Mouse (Mus musculus): ENCODE results near the gene Hnrnpa2b1. TPM values are rescaled to one million over a fixed set of nuclear protein-coding genes. Genes with fewer than 3 reads are reported as not detected.
A peak's percentile ranks its signal among the peaks of the same experiment; 100 is the strongest.

Hnrnpa2b1 gene
- 2,304 and 2,598 TPM in 2 replicates for polyA plus RNA-seq (2016; fragmentation: Nextera tagmentation; extraction: Ambion mirVana)

DNA sequence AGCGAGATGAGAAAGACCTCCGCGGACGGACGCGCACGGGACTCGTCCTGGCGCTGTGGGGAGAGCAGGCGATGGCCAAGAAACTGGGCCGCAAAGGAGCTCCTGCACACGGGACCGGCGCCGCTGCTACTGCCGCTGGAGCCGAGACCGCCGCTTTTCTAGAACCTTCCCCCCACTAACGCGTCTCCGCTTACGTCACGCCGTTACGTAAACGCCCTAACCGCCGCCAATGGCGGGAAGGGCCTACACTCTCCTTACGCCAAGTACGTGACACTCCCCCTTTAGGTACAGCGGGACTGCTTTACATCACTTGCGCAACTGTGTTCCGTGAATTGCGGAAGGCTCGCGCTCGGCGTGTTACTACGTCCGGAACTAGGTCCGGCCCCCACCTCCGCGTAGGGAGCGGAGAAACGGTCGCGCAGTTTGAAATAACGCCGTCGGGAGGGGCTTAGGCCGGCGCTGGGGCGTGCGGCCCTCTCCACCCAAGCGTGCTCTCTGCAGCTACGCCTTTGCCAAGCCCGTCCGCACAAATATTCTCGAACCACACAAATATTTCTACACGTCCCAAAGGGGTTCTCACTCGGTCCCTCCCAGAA, at the start of gene Hnrnpa2b1:
TSS of gene Hnrnpa2b1 (minus strand) at position 180 of the 596 bp plus-strand sequence.
- Histone ChIP-seq H3K9me3 (replicated peaks) (no peaks in the 10 kb centered on the region), H3K36me3 (peaks cover 33% of the 10 kb centered on the region), H3K27ac (peak within 1 kb of the TSS; percentile 100), H3K27me3 (no peaks in the 10 kb centered on the region), H3K4me1 (peaks cover 43% of the 10 kb centered on the region), H3K9ac (peak within 1 kb of the TSS; percentile 100), H3K4me3 (peak within 1 kb of the TSS; percentile 93), H3K4me2 (replicated peaks) (peak within 1 kb of the TSS; percentile 68)
- peak; percentile 92 for ATAC-seq (ENCODE audit: low FRiP score)
- WGBS: under 1% methylated on average over 63 of the region's 63 CpGs

DNA sequence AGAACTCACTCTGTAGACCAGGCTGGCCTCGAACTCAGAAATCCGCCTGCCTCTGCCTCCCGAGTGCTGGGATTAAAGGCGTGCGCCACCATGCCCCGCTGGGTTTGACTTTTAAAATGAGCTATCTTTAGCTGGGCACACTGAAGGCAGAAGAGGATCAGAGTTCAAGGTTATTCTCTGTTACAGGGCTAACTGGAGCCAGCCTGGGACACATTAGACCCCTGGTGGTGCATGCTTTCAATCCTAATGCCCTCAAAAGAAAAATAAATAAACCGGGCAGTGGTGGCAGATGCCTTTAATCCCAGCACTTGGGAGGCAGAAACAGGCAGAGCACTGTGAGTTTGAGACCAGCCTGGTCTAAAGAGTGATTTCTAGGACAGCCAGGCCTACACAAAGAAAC, 45.2 kb upstream of the Hnrnpa2b1 start:
- no peak overlapping the region for H3K27ac ChIP-seq
- no peaks in the 10 kb centered on the region for H3K9me3 ChIP-seq (replicated peaks)
- no peak overlapping the region for H3K4me3 ChIP-seq
- WGBS: 94% methylated on average over 7 of the region's 7 CpGs
- no peak overlapping the region for H3K9ac ChIP-seq
- H3K4me2 ChIP-seq (replicated peaks): no peak overlapping the region
- H3K27me3 ChIP-seq: no peaks in the 10 kb centered on the region
- no peak for ATAC-seq (ENCODE audit: low FRiP score)
- no peaks in the 10 kb centered on the region for H3K36me3 ChIP-seq
- H3K4me1 ChIP-seq: no peaks in the 10 kb centered on the region

DNA sequence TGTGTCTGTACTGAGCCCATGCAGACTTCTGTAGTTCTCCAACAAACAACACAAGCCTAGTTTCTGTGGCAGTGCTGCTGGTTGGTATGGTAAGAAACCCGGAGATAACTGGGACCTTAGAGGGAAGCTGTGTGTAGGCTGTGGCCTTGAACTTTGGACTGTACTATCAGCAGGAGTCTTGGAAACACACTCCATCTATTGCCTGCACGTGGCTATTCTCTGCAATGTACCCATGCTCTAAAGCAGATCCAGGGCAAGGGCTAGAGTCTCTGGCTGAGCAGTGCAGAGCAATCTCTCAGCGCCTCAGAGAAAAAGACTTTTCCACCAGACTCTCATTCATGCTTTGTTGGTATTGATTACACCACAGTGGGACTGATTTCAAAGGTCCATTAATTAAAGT, 44.1 kb upstream of the Hnrnpa2b1 start:
- no peak for ATAC-seq (ENCODE audit: low FRiP score)
- WGBS: 78% methylated on average over 3 of the region's 3 CpGs
- Histone ChIP-seq H3K4me1 (no peaks in the 10 kb centered on the region), H3K4me3 (no peak overlapping the region), H3K4me2 (replicated peaks) (no peak overlapping the region), H3K9ac (no peak overlapping the region), H3K9me3 (replicated peaks) (no peaks in the 10 kb centered on the region), H3K27me3 (no peaks in the 10 kb centered on the region), H3K27ac (no peak overlapping the region), H3K36me3 (no peaks in the 10 kb centered on the region)

DNA sequence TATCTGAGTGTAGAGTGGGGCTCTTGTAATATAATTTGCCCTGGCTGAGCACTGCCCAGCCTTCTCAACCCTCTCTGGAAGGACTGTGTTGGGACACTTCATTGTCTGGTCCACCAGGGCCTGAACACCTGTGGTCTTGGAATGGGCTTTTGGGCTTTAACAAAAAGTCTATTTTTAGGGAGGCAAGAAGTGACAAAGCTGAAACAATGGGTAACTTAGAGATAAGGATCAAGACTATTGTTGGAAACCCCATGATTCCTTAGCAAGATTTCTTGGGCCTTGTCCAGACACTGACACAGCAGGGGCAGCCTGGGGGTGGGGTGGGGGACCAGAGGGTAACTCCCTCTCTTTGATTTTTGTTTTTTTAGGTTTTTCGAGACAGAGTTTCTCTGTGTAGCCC, 41.3 kb upstream of the Hnrnpa2b1 start:
- no peak for ATAC-seq (ENCODE audit: low FRiP score)
- 52% methylated on average over 1 of the region's 1 CpGs for WGBS
- no peaks in the 10 kb centered on the region for H3K27me3 ChIP-seq
- H3K36me3 ChIP-seq: no peaks in the 10 kb centered on the region
- H3K4me3 ChIP-seq: no peak overlapping the region
- no peak overlapping the region for H3K27ac ChIP-seq
- no peaks in the 10 kb centered on the region for H3K4me1 ChIP-seq
- H3K9ac ChIP-seq: no peak overlapping the region
- H3K9me3 ChIP-seq (replicated peaks): no peaks in the 10 kb centered on the region
- H3K4me2 ChIP-seq (replicated peaks): no peak overlapping the region

DNA sequence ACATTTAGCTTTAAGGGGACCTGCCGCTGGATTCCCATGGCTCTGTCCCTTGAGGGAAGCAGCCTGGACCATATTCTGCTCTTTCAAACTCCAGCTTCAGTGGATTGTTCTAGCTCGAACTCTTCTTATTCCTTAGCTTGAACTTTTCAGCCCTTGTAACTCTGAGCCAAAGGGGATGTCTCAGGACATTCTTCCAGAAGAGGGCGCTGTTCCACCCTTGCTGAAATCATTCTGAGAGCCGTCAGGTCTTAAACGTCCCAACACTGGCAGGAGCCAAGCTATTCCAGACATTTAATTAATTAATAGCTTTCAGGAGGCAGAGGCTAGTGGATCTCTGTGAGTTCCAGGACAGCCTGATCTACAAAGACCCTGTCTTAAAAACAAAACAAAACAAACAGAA, 40.4 kb upstream of the Hnrnpa2b1 start:
- Histone ChIP-seq H3K27ac (no peak overlapping the region), H3K4me1 (no peaks in the 10 kb centered on the region), H3K4me3 (no peak overlapping the region), H3K36me3 (no peaks in the 10 kb centered on the region), H3K27me3 (no peaks in the 10 kb centered on the region), H3K9ac (no peak overlapping the region), H3K9me3 (replicated peaks) (no peaks in the 10 kb centered on the region), H3K4me2 (replicated peaks) (no peak overlapping the region)
- WGBS: 33% methylated on average over 5 of the region's 5 CpGs
- ATAC-seq (ENCODE audit: low FRiP score): no peak

DNA sequence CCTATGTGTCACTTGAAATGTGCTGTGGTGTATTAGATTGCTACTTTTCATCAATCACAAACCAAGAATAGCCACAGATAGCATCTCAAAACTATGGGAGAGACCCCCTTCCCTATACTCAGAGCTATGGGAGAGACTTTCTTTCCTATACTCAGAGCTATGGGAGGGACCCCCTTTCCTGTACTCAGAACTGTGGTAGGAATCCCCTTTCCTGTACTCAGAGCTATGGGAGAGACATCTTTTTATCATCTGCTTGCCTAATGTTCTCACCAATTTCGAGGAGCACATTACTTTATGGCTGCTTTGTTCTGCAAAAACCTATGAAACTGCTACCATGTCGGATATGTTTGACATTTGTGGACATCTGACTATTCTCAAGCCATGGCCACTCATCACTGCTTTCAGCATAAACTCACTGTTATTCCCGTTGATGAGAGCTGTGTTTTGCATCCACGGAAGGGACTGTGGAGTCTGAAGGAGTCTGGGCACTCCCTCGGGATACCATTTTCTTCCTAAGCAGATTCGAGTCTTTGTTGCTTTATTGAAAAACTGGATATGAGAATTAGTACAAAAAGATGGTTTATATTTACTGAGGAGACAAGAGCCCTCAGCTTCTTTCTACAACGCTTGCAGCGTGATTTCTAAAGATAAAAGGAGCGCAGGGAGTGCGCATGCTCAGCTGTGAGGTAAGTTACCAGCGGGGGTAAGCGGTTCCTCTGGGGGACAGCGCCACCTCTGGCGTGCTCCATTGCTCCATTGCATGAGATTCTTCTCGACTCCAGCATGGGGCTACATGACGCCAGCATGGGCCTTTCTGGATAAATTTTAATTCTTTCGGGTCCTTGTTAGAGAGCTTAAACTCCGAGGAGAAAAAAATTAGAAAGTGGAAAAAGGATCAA, 39.3 kb upstream of the Hnrnpa2b1 start:
- peak overlapping the region; percentile 39; the same call in 1 of the 2 replicates for H3K9ac ChIP-seq
- peak overlapping the region; percentile 48 for H3K4me2 ChIP-seq (replicated peaks)
- WGBS: 27% methylated on average over 18 of the region's 18 CpGs
- ATAC-seq (ENCODE audit: low FRiP score): no peak
- H3K27ac ChIP-seq: no peak overlapping the region
- H3K4me1 ChIP-seq: no peaks in the 10 kb centered on the region
- no peaks in the 10 kb centered on the region for H3K9me3 ChIP-seq (replicated peaks)
- peak overlapping the region; percentile 27 for H3K4me3 ChIP-seq
- no peaks in the 10 kb centered on the region for H3K36me3 ChIP-seq
- no peaks in the 10 kb centered on the region for H3K27me3 ChIP-seq

DNA sequence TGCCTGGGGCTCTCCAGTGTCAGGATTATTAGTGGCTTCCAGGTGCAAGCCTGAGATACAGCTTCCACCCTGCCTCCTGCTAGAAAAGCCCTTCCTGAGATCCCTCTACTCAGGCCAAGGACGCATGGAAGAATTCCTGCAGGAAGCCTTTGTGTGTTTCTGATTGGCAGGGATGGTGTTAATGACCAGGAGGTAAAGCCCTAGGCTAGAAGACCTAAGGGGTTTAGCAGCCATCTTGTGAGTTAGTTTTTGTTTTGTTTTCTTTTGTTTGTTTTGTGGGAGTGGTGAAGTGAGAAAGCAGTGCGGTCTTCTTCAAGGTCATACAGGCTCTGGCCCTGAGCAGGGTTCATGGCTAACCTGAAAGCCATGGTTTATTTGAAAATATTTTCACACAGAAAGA, 37.9 kb upstream of the Hnrnpa2b1 start:
- Histone ChIP-seq H3K9me3 (replicated peaks) (no peaks in the 10 kb centered on the region), H3K36me3 (no peaks in the 10 kb centered on the region), H3K27ac (no peak overlapping the region), H3K4me1 (no peaks in the 10 kb centered on the region), H3K27me3 (no peaks in the 10 kb centered on the region), H3K9ac (no peak overlapping the region), H3K4me3 (no peak overlapping the region), H3K4me2 (replicated peaks) (no peak overlapping the region)
- no peak for ATAC-seq (ENCODE audit: low FRiP score)
- WGBS: 67% methylated on average over 2 of the region's 2 CpGs

DNA sequence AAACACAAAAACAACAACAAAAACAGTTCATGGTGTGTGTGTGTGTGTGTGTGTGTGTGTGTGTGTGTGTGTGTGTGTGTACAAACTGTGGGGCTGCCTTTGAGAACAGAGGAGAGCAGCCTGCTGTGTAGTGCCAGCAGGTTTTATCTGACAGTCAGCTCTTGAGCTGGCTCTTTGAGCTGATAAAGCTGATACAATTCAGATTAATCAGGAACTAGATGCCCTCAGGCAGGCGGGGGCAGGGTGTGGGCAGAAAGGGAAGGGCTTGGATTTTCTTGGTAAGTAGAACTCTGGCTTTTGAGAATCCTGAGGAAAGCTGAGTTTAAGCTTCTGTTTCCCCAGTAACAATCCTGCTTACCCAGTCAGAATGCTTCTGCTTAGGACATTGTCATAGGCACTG, 36.0 kb upstream of the Hnrnpa2b1 start:
- no peak for ATAC-seq (ENCODE audit: low FRiP score)
- 65% methylated on average over 1 of the region's 1 CpGs for WGBS
- H3K9ac ChIP-seq: no peak overlapping the region
- no peaks in the 10 kb centered on the region for H3K9me3 ChIP-seq (replicated peaks)
- H3K27ac ChIP-seq: no peak overlapping the region
- no peak overlapping the region for H3K4me3 ChIP-seq
- H3K36me3 ChIP-seq: no peaks in the 10 kb centered on the region
- no peaks in the 10 kb centered on the region for H3K4me1 ChIP-seq
- H3K4me2 ChIP-seq (replicated peaks): no peak overlapping the region
- H3K27me3 ChIP-seq: no peaks in the 10 kb centered on the region

DNA sequence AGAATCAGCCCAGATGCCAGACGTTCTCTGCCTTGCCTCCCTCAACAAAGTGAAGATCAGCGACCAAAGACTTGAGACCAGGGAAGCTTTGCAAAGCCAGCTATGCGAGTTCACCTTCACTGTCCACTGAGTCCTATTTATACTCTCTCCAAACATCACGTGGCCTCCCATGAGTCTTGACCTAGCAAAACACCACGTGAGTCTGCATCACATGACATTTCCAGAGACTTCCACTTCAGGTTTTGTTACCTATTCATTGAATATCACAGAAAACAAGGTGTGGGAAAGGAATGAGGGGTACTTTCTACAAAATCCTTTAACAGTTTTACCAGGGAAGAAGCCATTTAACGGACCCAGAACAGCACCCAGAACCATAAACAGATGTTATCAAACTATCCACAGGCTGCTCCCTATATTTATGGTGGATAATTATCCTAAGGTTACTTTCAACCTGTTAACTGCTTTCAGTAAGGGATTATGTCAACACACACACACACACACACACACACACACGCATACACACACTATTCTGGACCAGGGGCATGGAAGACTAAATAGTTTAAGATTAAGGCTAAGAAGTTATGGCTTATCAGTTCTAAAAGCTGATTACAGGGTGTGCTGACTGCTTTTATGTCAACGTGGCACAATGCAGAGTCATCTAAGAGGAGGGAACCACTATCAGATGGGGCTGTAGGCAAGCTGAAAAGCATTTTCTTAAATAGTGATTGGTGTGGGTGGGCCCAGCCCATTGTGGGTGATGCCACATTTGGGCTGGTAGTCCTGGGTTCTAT, 27.8 kb upstream of the Hnrnpa2b1 start:
- H3K27ac ChIP-seq: no peak overlapping the region
- WGBS: 79% methylated on average over 8 of the region's 8 CpGs

DNA sequence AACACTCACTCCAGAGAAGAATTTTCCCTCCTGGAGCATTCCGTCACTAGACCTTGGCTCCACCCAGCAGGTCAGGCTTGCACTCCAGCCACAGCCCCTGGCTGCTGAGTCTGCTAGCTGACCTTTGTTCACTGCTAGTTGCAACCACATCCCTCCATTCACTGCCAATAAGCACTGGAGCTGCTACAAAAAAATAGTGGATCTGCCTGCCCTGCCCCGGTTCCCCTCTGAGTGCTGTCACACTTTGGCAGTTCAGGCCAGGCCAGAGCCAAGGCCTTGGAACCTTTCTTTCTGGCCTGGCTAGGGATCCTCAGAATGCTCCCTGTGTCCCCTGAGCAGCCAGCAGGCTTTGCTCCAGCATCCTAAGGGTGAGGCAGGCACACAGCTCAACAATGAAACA, 20.1 kb upstream of the Hnrnpa2b1 start:
- Histone ChIP-seq H3K27me3 (no peaks in the 10 kb centered on the region), H3K4me1 (no peaks in the 10 kb centered on the region), H3K36me3 (peaks cover under 1% of the 10 kb centered on the region; the same call in 1 of the 2 replicates), H3K9ac (no peak overlapping the region), H3K27ac (no peak overlapping the region), H3K9me3 (replicated peaks) (peaks cover 3% of the 10 kb centered on the region; the same call in 1 of the 2 replicates), H3K4me2 (replicated peaks) (no peak overlapping the region), H3K4me3 (no peak overlapping the region)
- no peak for ATAC-seq (ENCODE audit: low FRiP score)
- WGBS: 56% methylated on average over 2 of the region's 2 CpGs

More for the DNA sequence above, 27.8 kb upstream of the Hnrnpa2b1 start:
- H3K4me1 ChIP-seq: no peaks in the 10 kb centered on the region
- no peak overlapping the region for H3K4me2 ChIP-seq (replicated peaks)
- no peaks in the 10 kb centered on the region for H3K36me3 ChIP-seq
- no peak for ATAC-seq (ENCODE audit: low FRiP score)
- no peak overlapping the region for H3K9ac ChIP-seq
- H3K27me3 ChIP-seq: no peaks in the 10 kb centered on the region
- H3K9me3 ChIP-seq (replicated peaks): no peaks in the 10 kb centered on the region
- no peak overlapping the region for H3K4me3 ChIP-seq

DNA sequence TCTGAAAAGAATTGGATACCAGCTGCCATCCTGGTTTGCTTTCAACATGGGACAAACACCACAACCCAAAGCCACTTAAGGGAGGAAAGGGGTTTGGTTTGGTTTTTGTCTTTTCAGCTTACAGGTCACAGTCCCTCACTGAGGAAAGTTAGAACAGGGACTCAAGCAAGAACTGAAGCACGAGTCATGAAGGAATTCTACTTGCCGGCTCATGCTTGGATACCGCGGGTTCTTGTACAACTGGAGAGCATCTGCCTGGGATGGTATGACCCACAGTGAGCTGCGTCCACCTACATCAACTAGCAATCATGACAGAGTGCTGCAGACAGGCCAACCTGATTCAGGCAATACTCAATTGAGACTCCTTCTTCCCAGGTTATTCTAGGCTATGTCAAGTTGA, 17.0 kb upstream of the Hnrnpa2b1 start:
- Histone ChIP-seq H3K27me3 (no peaks in the 10 kb centered on the region), H3K9me3 (replicated peaks) (peaks cover 3% of the 10 kb centered on the region; the same call in 1 of the 2 replicates), H3K4me2 (replicated peaks) (no peak overlapping the region), H3K4me1 (no peaks in the 10 kb centered on the region), H3K9ac (no peak overlapping the region), H3K4me3 (no peak overlapping the region), H3K27ac (no peak overlapping the region), H3K36me3 (peaks cover 19% of the 10 kb centered on the region)
- WGBS: 88% methylated on average over 5 of the region's 5 CpGs
- no peak for ATAC-seq (ENCODE audit: low FRiP score)

DNA sequence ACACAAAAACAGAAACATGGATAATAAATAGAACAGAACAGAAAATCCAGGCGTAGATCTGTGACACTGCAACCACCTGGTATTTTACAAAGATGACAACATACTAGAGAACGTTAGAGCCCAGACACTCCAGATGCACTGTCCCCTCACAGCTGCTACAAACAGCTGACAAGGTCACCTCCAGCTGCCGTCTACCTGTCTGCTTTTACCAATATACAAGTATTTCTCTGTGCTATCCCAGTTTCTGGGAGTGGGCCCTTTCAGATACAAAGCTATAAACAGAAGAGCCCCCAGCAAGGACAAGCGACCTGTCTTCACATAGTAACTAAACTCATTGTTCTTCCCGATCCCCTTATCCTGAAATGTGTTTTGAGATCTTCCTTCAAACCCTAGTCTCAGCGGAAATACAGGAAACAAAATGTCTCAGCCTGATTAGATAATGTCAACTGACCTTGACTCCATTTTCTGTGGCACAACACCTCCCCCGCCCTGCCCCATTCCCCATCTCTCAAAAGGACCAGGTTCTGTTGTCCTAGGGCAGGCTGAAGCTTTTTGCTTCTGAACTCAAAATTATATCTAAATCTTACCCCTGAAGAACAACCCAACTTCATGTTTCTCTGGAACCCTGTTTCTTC, 16.5 kb upstream of the Hnrnpa2b1 start:
- Histone ChIP-seq H3K4me1 (no peaks in the 10 kb centered on the region), H3K27me3 (no peaks in the 10 kb centered on the region), H3K4me3 (no peak overlapping the region), H3K36me3 (peaks cover 24% of the 10 kb centered on the region), H3K9ac (no peak overlapping the region), H3K27ac (no peak overlapping the region), H3K4me2 (replicated peaks) (no peak overlapping the region), H3K9me3 (replicated peaks) (peaks cover 3% of the 10 kb centered on the region; the same call in 1 of the 2 replicates)
- no peak for ATAC-seq (ENCODE audit: low FRiP score)
- 80% methylated on average over 7 of the region's 7 CpGs for WGBS
